Mouse (Mus musculus) liver, adult 2 months (tissue): ENCODE measurements around the gene Cnpy3.

Experiments used
- CTCF ChIP-seq: fragments of 200-500 bp; IDR thresholded peaks from 2 replicates; pipeline ENCODE4 v1.5.1; 2011; ENCODE audit warnings: low read depth, low read length, control low read depth
- POLR2A ChIP-seq: fragments of 200-500 bp; IDR thresholded peaks from 2 replicates; pipeline ENCODE4 v1.6.1; 2011; ENCODE audit warnings: low read length, control low read depth; ENCODE audit not compliant: insufficient read depth; ENCODE audit errors: extremely low read depth

DNA sequence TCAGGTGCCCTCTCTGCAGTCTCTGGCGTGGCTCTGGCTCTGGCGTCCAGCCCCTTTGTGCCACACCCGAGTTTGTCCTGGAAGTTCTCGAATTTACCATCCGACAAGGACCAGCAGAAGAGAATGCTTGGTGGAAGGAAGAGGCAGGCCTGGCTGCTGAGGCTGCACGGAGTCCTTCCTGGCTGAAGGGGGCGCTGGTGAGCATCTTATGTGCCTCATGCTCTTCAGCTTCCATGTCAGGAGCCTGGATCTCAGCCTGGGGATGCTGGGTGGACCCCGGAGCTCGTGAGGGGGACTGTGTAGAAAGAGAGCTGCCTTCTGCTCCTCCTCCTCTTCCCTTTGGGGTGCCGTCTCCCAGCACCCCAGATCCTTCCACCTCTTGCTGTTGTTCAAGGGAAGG lies 15.9 kb downstream of the Cnpy3 start:
- peak; percentile 89 for TF ChIP-seq CTCF
- no peak for TF ChIP-seq POLR2A
